Comparison of ENCODE assay signal across 10 mouse cellular contexts in the genomic region with DNA sequence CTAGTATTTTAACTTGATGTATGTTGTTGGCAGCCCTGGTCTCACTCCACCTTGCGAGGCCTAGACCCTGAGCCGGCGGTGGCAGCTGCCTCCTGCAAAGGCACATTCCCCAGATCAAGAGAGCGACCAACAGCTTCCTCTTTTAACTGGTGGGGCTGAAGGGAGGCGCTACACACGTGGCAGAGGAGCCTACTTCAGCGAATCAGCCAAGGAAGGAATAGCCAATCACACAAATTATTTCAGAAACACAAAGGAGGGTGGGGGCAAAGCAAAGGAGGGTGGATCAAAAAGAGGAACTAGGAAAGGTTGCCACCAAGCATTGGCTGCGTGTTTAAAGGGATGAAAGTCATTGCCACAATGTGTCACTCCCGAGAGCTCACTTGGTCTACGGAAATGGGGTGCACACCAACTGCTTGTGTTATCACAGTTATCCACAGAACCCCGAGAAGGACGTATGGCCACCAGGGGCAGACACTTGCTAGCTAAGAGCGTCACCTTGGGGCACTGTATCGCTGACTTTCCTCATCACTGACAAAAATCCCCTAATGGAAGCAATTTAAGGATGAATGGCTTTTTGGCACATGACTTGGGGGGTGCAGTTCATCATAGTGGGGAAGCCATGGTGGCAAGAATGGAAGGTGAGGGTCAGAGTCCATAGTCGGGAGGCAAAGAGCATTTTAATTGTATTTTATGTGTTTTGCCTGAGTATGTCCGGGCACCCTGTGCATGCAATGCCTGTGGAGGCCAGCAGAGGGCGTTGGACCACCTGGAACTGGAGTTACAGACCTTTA. TPM values are rescaled to one million over a fixed set of nuclear protein-coding genes. Genes with fewer than 3 reads are reported as not detected.
A peak's percentile ranks its signal among the peaks of the same experiment; 100 is the strongest.
DNase-seq lines count a peak whose midpoint lies in the region; ATAC-seq and TF ChIP-seq lines count a peak whose summit lies in the region.
"Had no signal": no experiment of that assay in that cellular context is flagged by ENCODE, and none has a peak within 500 bp of the region (broad histone marks: within the 10 kb centered on the region; RNA-seq: fewer than 3 reads in every experiment).

No protein-coding gene starts in this region.

- no peaks in the 10 kb centered on the region for H3K27me3 ChIP-seq in hindbrain, postnatal 0 days (ENCODE audit: insufficient read depth, low read length)
- no peaks in the 10 kb centered on the region for H3K27me3 ChIP-seq in hindbrain, embryonic 16.5 days (replicated peaks; ENCODE audit: control insufficient read depth, insufficient read depth, low read length)
- H3K27me3 ChIP-seq in midbrain, embryonic 10.5 days (ENCODE audit: low read depth, poor library complexity, severe bottlenecking): no peaks in the 10 kb centered on the region
- H3K27me3 ChIP-seq: embryonic facial prominence, embryonic 15.5 days had no signal

- DNase-seq in hindbrain, postnatal 0 days (ENCODE audit: low spot score): no peak
- DNase-seq in c-Kit-positive CD71-negative TER-119-negative erythroid progenitor cells, embryonic 14.5 days (ENCODE audit: low read depth): peak; percentile 62
- peak; percentile 58 for DNase-seq in lung, postnatal 36 days
- peak; percentile 47 to 63 for DNase-seq in thymus, adult 18-20 months
- no peak for DNase-seq in midbrain, embryonic 10.5 days (ENCODE audit: low spot score)
- DNase-seq in c-Kit-positive CD71-positive TER-119-positive erythroid progenitor cells, embryonic 14.5 days (ENCODE audit: low spot score): no peak
- DNase-seq in gastrocnemius, adult 8-10 months (ENCODE audit: low spot score in 2 of 2): no peak
- DNase-seq: layer of hippocampus, adult 9-11 months had no signal

- H3K4me2 ChIP-seq in hindbrain, postnatal 0 days (ENCODE audit: low read depth, low read length): no peak overlapping the region
- no peak overlapping the region for H3K4me2 ChIP-seq in hindbrain, embryonic 16.5 days (ENCODE audit: low read length)
- H3K4me2 ChIP-seq: embryonic facial prominence, embryonic 15.5 days had no signal

- H3K9ac ChIP-seq in hindbrain, postnatal 0 days (replicated peaks; ENCODE audit: low read length): no peak overlapping the region
- H3K9ac ChIP-seq in hindbrain, embryonic 16.5 days (ENCODE audit: low read depth, low read length): no peak overlapping the region
- H3K9ac ChIP-seq: embryonic facial prominence, embryonic 15.5 days had no signal

- peaks cover 3% of the 10 kb centered on the region; the same call in 1 of the 2 replicates for H3K4me1 ChIP-seq in hindbrain, postnatal 0 days (ENCODE audit: insufficient read depth, low read length)
- peaks cover 2% of the 10 kb centered on the region for H3K4me1 ChIP-seq in hindbrain, embryonic 16.5 days (ENCODE audit: control insufficient read depth, insufficient read depth, low read depth, low read length)
- H3K4me1 ChIP-seq in midbrain, embryonic 10.5 days: no peaks in the 10 kb centered on the region

- WGBS in hindbrain, postnatal 0 days: 88% methylated on average over 17 of the region's 17 CpGs
- 86% methylated on average over 17 of the region's 17 CpGs for WGBS in hindbrain, embryonic 16.5 days
- 89% methylated on average over 17 of the region's 17 CpGs for WGBS in midbrain, embryonic 10.5 days

- no peaks in the 10 kb centered on the region for H3K36me3 ChIP-seq in hindbrain, postnatal 0 days (ENCODE audit: insufficient read depth, low read length)
- no peaks in the 10 kb centered on the region for H3K36me3 ChIP-seq in hindbrain, embryonic 16.5 days (ENCODE audit: control insufficient read depth, insufficient read depth, low read length)
- H3K36me3 ChIP-seq in midbrain, embryonic 10.5 days: peaks cover 19% of the 10 kb centered on the region

- no peak overlapping the region for H3K27ac ChIP-seq in hindbrain, postnatal 0 days
- no peak overlapping the region for H3K27ac ChIP-seq in hindbrain, embryonic 16.5 days (ENCODE audit: low read depth, low read length)
- H3K27ac ChIP-seq in midbrain, embryonic 10.5 days (replicated peaks): no peak overlapping the region
- H3K27ac ChIP-seq: embryonic facial prominence, embryonic 15.5 days had no signal

- no peaks in the 10 kb centered on the region for H3K9me3 ChIP-seq in hindbrain, postnatal 0 days (ENCODE audit: low read length)
- no peaks in the 10 kb centered on the region for H3K9me3 ChIP-seq in hindbrain, embryonic 16.5 days (ENCODE audit: control insufficient read depth, low read length)
- H3K9me3 ChIP-seq in midbrain, embryonic 10.5 days (replicated peaks): peaks cover 6% of the 10 kb centered on the region; the same call in 1 of the 2 replicates
- H3K9me3 ChIP-seq: embryonic facial prominence, embryonic 15.5 days had no signal

- no peak for ATAC-seq in hindbrain, postnatal 0 days
- ATAC-seq in hindbrain, embryonic 16.5 days: no peak

- no peak overlapping the region for H3K4me3 ChIP-seq in hindbrain, postnatal 0 days (ENCODE audit: low read length)
- H3K4me3 ChIP-seq in hindbrain, embryonic 16.5 days (ENCODE audit: low read length): no peak overlapping the region
- no peak overlapping the region for H3K4me3 ChIP-seq in midbrain, embryonic 10.5 days
- H3K4me3 ChIP-seq: embryonic facial prominence, embryonic 15.5 days had no signal

- peak; percentile 44; the same call in 1 of the 2 replicates for TF ChIP-seq CTCF in hindbrain, postnatal 0 days (IDR thresholded peaks at IDR 0.05; ENCODE audit: low read depth)

RNA-seq across cellular contexts. Expression of a gene that starts 20.1 kb away (rescaled TPM):
- total RNA-seq in hindbrain, postnatal 0 days (2014; rRNA removed): 58.5 and 71.1 TPM in 2 replicates
- polyA plus RNA-seq in hindbrain, postnatal 0 days (2015; fragmentation: Nextera tagmentation; extraction: Ambion mirVana): 35.3 and 42.3 TPM in 2 replicates
- 39.0 and 48.5 TPM in 2 replicates for polyA plus RNA-seq in hindbrain, embryonic 16.5 days (2015; fragmentation: Nextera tagmentation; extraction: Ambion mirVana)
- polyA plus RNA-seq in midbrain, embryonic 10.5 days (2016; fragmentation: Nextera tagmentation; extraction: Ambion mirVana): 12.8 and 15.1 TPM in 2 replicates
- total RNA-seq in gastrocnemius, adult 8-10 months (2022): 1 to 10 TPM; 1.5 to 3.5 (median 1.9) TPM

Comparison
In these comparisons a context has a peak if more than half of its experiments do, and no peak if none do; other contexts are left out.
1. DNase-seq: peak in c-Kit-positive CD71-negative TER-119-negative erythroid progenitor cells, embryonic 14.5 days (single experiment), lung, postnatal 36 days (single experiment) and thymus, adult 18-20 months (2 of 2); none in hindbrain, postnatal 0 days (single experiment), midbrain, embryonic 10.5 days (single experiment), c-Kit-positive CD71-positive TER-119-positive erythroid progenitor cells, embryonic 14.5 days (single experiment) and gastrocnemius, adult 8-10 months (0 of 2).